In genomic region chr8:49465911-49466518, GRCm38 (mm10) we compare ENCODE assay signal across 12 mouse cellular contexts.
DNase-seq lines count a peak whose midpoint lies in the region; ATAC-seq and TF ChIP-seq lines count a peak whose summit lies in the region.
"Had no signal": no experiment of that assay in that cellular context is flagged by ENCODE, and none has a peak within 500 bp of the region (broad histone marks: within the 10 kb centered on the region; RNA-seq: fewer than 3 reads in every experiment).

No protein-coding gene starts in this region.

- H3K4me1 ChIP-seq in kidney, embryonic 15.5 days = peaks cover 13% of the 10 kb centered on the region
- no peaks in the 10 kb centered on the region for H3K4me1 ChIP-seq in kidney, adult 2 months (ENCODE audit: control insufficient read depth, insufficient read depth, low read length)
- H3K4me1 ChIP-seq in embryonic facial prominence, embryonic 12.5 days = peaks cover 4% of the 10 kb centered on the region
- peaks cover 21% of the 10 kb centered on the region for H3K4me1 ChIP-seq in limb, embryonic 13.5 days

- H3K36me3 ChIP-seq in kidney, embryonic 15.5 days = no peaks in the 10 kb centered on the region
- no peaks in the 10 kb centered on the region for H3K36me3 ChIP-seq in kidney, adult 2 months (ENCODE audit: control insufficient read depth, insufficient read depth, low read length)
- no peaks in the 10 kb centered on the region for H3K36me3 ChIP-seq in embryonic facial prominence, embryonic 12.5 days
- H3K36me3 ChIP-seq in limb, embryonic 13.5 days = no peaks in the 10 kb centered on the region
- H3K36me3 ChIP-seq: forebrain, embryonic 12.5 days had no signal

- H3K27me3 ChIP-seq in kidney, embryonic 15.5 days = no peaks in the 10 kb centered on the region
- H3K27me3 ChIP-seq in kidney, adult 2 months (replicated peaks; ENCODE audit: control insufficient read depth, insufficient read depth, low read length) = no peaks in the 10 kb centered on the region
- no peaks in the 10 kb centered on the region for H3K27me3 ChIP-seq in embryonic facial prominence, embryonic 12.5 days
- H3K27me3 ChIP-seq in limb, embryonic 13.5 days = no peaks in the 10 kb centered on the region

- H3K4me3 ChIP-seq in kidney, embryonic 15.5 days (replicated peaks) = 0 out of 2 replicates have a peak overlapping the region, but pooled peaks have one; percentile 12
- no peak overlapping the region for H3K4me3 ChIP-seq in kidney, adult 2 months (ENCODE audit: insufficient read depth, low read depth, low read length)
- no peak overlapping the region for H3K4me3 ChIP-seq in embryonic facial prominence, embryonic 12.5 days
- peak overlapping the region; percentile 29 for H3K4me3 ChIP-seq in limb, embryonic 13.5 days
- H3K4me3 ChIP-seq: forebrain, embryonic 12.5 days had no signal

- H3K27ac ChIP-seq in kidney, embryonic 15.5 days = no peak overlapping the region
- H3K27ac ChIP-seq in kidney, adult 2 months (ENCODE audit: insufficient read depth, low read depth, low read length) = no peak overlapping the region
- no peak overlapping the region for H3K27ac ChIP-seq in embryonic facial prominence, embryonic 12.5 days
- no peak overlapping the region for H3K27ac ChIP-seq in limb, embryonic 13.5 days
- H3K27ac ChIP-seq: forebrain, embryonic 12.5 days had no signal

- peak overlapping the region; percentile 46 for H3K4me2 ChIP-seq in kidney, embryonic 15.5 days
- peak overlapping the region; percentile 33; the same call in 1 of the 2 replicates for H3K4me2 ChIP-seq in embryonic facial prominence, embryonic 12.5 days (replicated peaks)
- peak overlapping the region; percentile 62 for H3K4me2 ChIP-seq in limb, embryonic 13.5 days (replicated peaks)
- H3K4me2 ChIP-seq: forebrain, embryonic 12.5 days; liver, embryonic 11.5 days had no signal

- no peak for TF ChIP-seq POLR2A in kidney, adult 2 months (IDR thresholded peaks at IDR 0.05; ENCODE audit: low read depth, low read length)

- TF ChIP-seq CTCF in kidney, adult 2 months (conservative IDR thresholded peaks at IDR 0.05; ENCODE audit: insufficient read depth, insufficient read length, low read depth, low read length) = no peak

- peak; percentile 73 for ATAC-seq in kidney, embryonic 15.5 days (replicated peaks; ENCODE audit: low FRiP score)
- ATAC-seq in embryonic facial prominence, embryonic 12.5 days (ENCODE audit: insufficient number of reproducible peaks, insufficient read depth, low FRiP score, low TSS enrichment) = no peak
- ATAC-seq in limb, embryonic 13.5 days (ENCODE audit: low FRiP score, low read depth) = peak; percentile 76
- ATAC-seq: inflammation-experienced regulatory T-cells, adult 6 months had no signal

- 21% methylated on average over 14 of the region's 14 CpGs for WGBS in kidney, embryonic 15.5 days
- 20% methylated on average over 14 of the region's 14 CpGs for WGBS in kidney, adult 2 months
- 34% methylated on average over 14 of the region's 14 CpGs for WGBS in embryonic facial prominence, embryonic 12.5 days
- 10% methylated on average over 14 of the region's 14 CpGs for WGBS in limb, embryonic 13.5 days

- peak; percentile 22 for DNase-seq in embryo, embryonic 10.5 days (ENCODE audit: low spot score)
- DNase-seq in embryo, embryonic 9.5 days (ENCODE audit: extremely low spot score) = no peak
- DNase-seq in kidney, adult 2 months = no peak
- DNase-seq in spleen, postnatal 14 days (ENCODE audit: low spot score in 2 of 2) = no peak
- no peak for DNase-seq in urinary bladder, adult 2 months (ENCODE audit: low spot score)
- DNase-seq: B cell, adult 2 months had no signal

- no peaks in the 10 kb centered on the region for H3K9me3 ChIP-seq in kidney, embryonic 15.5 days (replicated peaks)
- no peaks in the 10 kb centered on the region for H3K9me3 ChIP-seq in embryonic facial prominence, embryonic 12.5 days
- H3K9me3 ChIP-seq in limb, embryonic 13.5 days = no peaks in the 10 kb centered on the region
- H3K9me3 ChIP-seq: forebrain, embryonic 12.5 days had no signal

- no peak overlapping the region for H3K9ac ChIP-seq in kidney, embryonic 15.5 days
- H3K9ac ChIP-seq in embryonic facial prominence, embryonic 12.5 days = no peak overlapping the region
- H3K9ac ChIP-seq in limb, embryonic 13.5 days = no peak overlapping the region; the same call in 1 of the 2 replicates
- H3K9ac ChIP-seq: forebrain, embryonic 12.5 days had no signal

Comparison
In these comparisons a context has a peak if more than half of its experiments do, and no peak if none do; other contexts are left out.
1. H3K4me3 ChIP-seq: peak in kidney, embryonic 15.5 days (single experiment) and limb, embryonic 13.5 days (single experiment); none in kidney, adult 2 months (single experiment) and embryonic facial prominence, embryonic 12.5 days (single experiment).
2. Peak in every context shown above with its lines, with median percentiles within 50 percentile points of each other: H3K4me2 ChIP-seq.